Comparison of ENCODE assay signal across 8 mouse cellular contexts in the genomic region with DNA sequence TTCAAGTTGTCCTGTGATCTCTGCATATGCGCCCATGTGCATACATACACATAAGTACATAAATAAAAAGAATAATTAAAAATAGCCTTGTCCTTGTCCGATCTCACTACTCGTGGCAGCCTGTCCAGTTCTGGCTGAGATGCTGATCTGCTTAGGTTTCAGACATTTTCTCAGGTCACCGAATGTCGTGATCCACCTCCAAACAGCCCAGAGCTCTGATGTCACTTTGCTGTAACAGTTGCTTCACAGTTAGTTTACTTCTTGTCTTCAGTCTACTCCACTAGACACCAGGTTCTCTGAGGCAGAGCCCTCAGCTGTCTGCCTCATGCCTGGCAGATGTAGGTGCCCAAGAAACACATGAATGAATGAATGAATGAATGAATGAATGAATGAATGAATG. TPM values are rescaled to one million over a fixed set of nuclear protein-coding genes. Genes with fewer than 3 reads are reported as not detected.
DNase-seq lines count a peak whose midpoint lies in the region; ATAC-seq lines count a peak whose summit lies in the region.

No protein-coding gene starts in this region.

- no peak for DNase-seq in heart, adult 8-10 months (ENCODE audit: low spot score)
- DNase-seq in Muller cell, postnatal 12 days (ENCODE audit: inconsistent ontology term) = peak; percentile 32
- no peak for DNase-seq in midbrain, embryonic 14.5 days
- no peak for DNase-seq in spleen, postnatal 10 days (ENCODE audit: low spot score in 2 of 2)
- no peak for DNase-seq in yolk sac, embryonic 10.5 days (ENCODE audit: low spot score)
- DNase-seq in urinary bladder, adult 2 months (ENCODE audit: low spot score) = no peak

- no peak for ATAC-seq in heart, embryonic 14.5 days (ENCODE audit: insufficient number of reproducible peaks, insufficient read depth, low FRiP score, low read depth)
- no peak for ATAC-seq in hindbrain, embryonic 15.5 days (ENCODE audit: low FRiP score, low read depth)
- ATAC-seq in midbrain, embryonic 14.5 days (ENCODE audit: low FRiP score, low TSS enrichment) = no peak

- peak overlapping the region; percentile 22 to 39 for H3K4me3 ChIP-seq in heart, embryonic 14.5 days (ENCODE audit: control insufficient read depth in 1 of 2, insufficient read depth in 1 of 2, low read depth in 1 of 2, low read length in 2 of 2)
- H3K4me3 ChIP-seq in hindbrain, embryonic 15.5 days = no peak overlapping the region
- H3K4me3 ChIP-seq in midbrain, embryonic 14.5 days (replicated peaks; ENCODE audit: low read depth, low read length) = no peak overlapping the region

- no peaks in the 10 kb centered on the region for H3K27me3 ChIP-seq in heart, embryonic 14.5 days (ENCODE audit: control insufficient read depth, insufficient read depth, low read length)
- H3K27me3 ChIP-seq in hindbrain, embryonic 15.5 days = no peaks in the 10 kb centered on the region
- no peaks in the 10 kb centered on the region for H3K27me3 ChIP-seq in midbrain, embryonic 14.5 days (ENCODE audit: control insufficient read depth, insufficient read depth, low read length)

- peak overlapping the region; percentile 84 to 86 for H3K27ac ChIP-seq in heart, embryonic 14.5 days (replicated peaks in 1 of 2; ENCODE audit: control insufficient read depth in 1 of 2, insufficient read depth in 1 of 2, low read depth in 2 of 2, low read length in 2 of 2)
- H3K27ac ChIP-seq in hindbrain, embryonic 15.5 days (replicated peaks) = no peak overlapping the region
- no peak overlapping the region for H3K27ac ChIP-seq in midbrain, embryonic 14.5 days (replicated peaks; ENCODE audit: low read depth, low read length)

- peak overlapping the region; percentile 64 for H3K9ac ChIP-seq in heart, embryonic 14.5 days (ENCODE audit: low read length)
- no peak overlapping the region for H3K9ac ChIP-seq in hindbrain, embryonic 15.5 days
- no peak overlapping the region for H3K9ac ChIP-seq in midbrain, embryonic 14.5 days (replicated peaks; ENCODE audit: low read length)

- H3K9me3 ChIP-seq in heart, embryonic 14.5 days (ENCODE audit: control insufficient read depth, low read length) = no peaks in the 10 kb centered on the region
- H3K9me3 ChIP-seq in hindbrain, embryonic 15.5 days = no peaks in the 10 kb centered on the region
- H3K9me3 ChIP-seq in midbrain, embryonic 14.5 days (ENCODE audit: control insufficient read depth, low read length) = no peaks in the 10 kb centered on the region

- peak overlapping the region; percentile 71 for H3K4me2 ChIP-seq in heart, embryonic 14.5 days (ENCODE audit: low read length)
- peak overlapping the region; percentile 51 for H3K4me2 ChIP-seq in hindbrain, embryonic 15.5 days
- peak overlapping the region; percentile 38 for H3K4me2 ChIP-seq in midbrain, embryonic 14.5 days (ENCODE audit: low read length)

- peaks cover 13 to 39% of the 10 kb centered on the region in 2 experiments for H3K4me1 ChIP-seq in heart, embryonic 14.5 days (ENCODE audit: control insufficient read depth in 2 of 2, insufficient read depth in 2 of 2, low read length in 2 of 2)
- peaks cover 29% of the 10 kb centered on the region for H3K4me1 ChIP-seq in hindbrain, embryonic 15.5 days (replicated peaks)
- H3K4me1 ChIP-seq in midbrain, embryonic 14.5 days (ENCODE audit: control insufficient read depth, insufficient read depth, low read length) = peaks cover 19% of the 10 kb centered on the region

- WGBS in heart, embryonic 14.5 days = 27% methylated on average over 5 of the region's 5 CpGs
- 71% methylated on average over 5 of the region's 5 CpGs for WGBS in hindbrain, embryonic 15.5 days
- 75% methylated on average over 5 of the region's 5 CpGs for WGBS in midbrain, embryonic 14.5 days

- no peaks in the 10 kb centered on the region for H3K36me3 ChIP-seq in heart, embryonic 14.5 days (ENCODE audit: control insufficient read depth, insufficient read depth, low read length)
- no peaks in the 10 kb centered on the region for H3K36me3 ChIP-seq in hindbrain, embryonic 15.5 days
- no peaks in the 10 kb centered on the region for H3K36me3 ChIP-seq in midbrain, embryonic 14.5 days (ENCODE audit: control insufficient read depth, insufficient read depth, low read length)

RNA-seq across cellular contexts. Expression of gene Ier5l, which starts 9.6 kb away (rescaled TPM):
- 3.5 and 4.2 TPM in 2 replicates for polyA plus RNA-seq in heart, embryonic 14.5 days (2014; fragmentation: Nextera tagmentation; extraction: Ambion mirVana)
- 1 to 10 TPM; 2.4 to 5.0 (median 4.3) TPM for total RNA-seq in heart, adult 8-10 months (2022)
- 2.7 and 2.9 TPM in 2 replicates for polyA plus RNA-seq in hindbrain, embryonic 15.5 days (2015; fragmentation: Nextera tagmentation; extraction: Ambion mirVana)
- polyA plus RNA-seq in midbrain, embryonic 14.5 days (2014; fragmentation: Nextera tagmentation; extraction: Ambion mirVana) = 3.7 and 4.3 TPM in 2 replicates
- polyA plus RNA-seq in urinary bladder, adult 2 months (2012; rRNA removed) = 10.7 and 11.0 TPM in 2 replicates

RNA-seq across cellular contexts. Expression of gene Ptpa, which starts 48.6 kb away (rescaled TPM):
- 42.0 and 61.2 TPM in 2 replicates for polyA plus RNA-seq in heart, embryonic 14.5 days (2014; fragmentation: Nextera tagmentation; extraction: Ambion mirVana)
- total RNA-seq in heart, adult 8-10 months (2022) = 100 to 1,000 TPM in 1 of 4 experiments, 10 to 100 TPM in 3; 74.6 to 100 (median 83.0) TPM
- polyA plus RNA-seq in hindbrain, embryonic 15.5 days (2015; fragmentation: Nextera tagmentation; extraction: Ambion mirVana) = 138 and 150 TPM in 2 replicates
- polyA plus RNA-seq in midbrain, embryonic 14.5 days (2014; fragmentation: Nextera tagmentation; extraction: Ambion mirVana) = 86.7 and 115 TPM in 2 replicates
- 90.0 and 93.9 TPM in 2 replicates for polyA plus RNA-seq in urinary bladder, adult 2 months (2012; rRNA removed)

RNA-seq across cellular contexts. Expression of gene Crat, which starts 48.8 kb away (rescaled TPM):
- 127 and 135 TPM in 2 replicates for polyA plus RNA-seq in heart, embryonic 14.5 days (2014; fragmentation: Nextera tagmentation; extraction: Ambion mirVana)
- total RNA-seq in heart, adult 8-10 months (2022) = 100 to 1,000 TPM; 490 to 636 (median 559) TPM
- 25.7 and 29.5 TPM in 2 replicates for polyA plus RNA-seq in hindbrain, embryonic 15.5 days (2015; fragmentation: Nextera tagmentation; extraction: Ambion mirVana)
- polyA plus RNA-seq in midbrain, embryonic 14.5 days (2014; fragmentation: Nextera tagmentation; extraction: Ambion mirVana) = 22.2 and 24.0 TPM in 2 replicates
- 27.3 and 38.1 TPM in 2 replicates for polyA plus RNA-seq in urinary bladder, adult 2 months (2012; rRNA removed)

Comparison
In these comparisons a context has a peak if more than half of its experiments do, and no peak if none do; other contexts are left out.
1. H3K27ac ChIP-seq: peak in heart, embryonic 14.5 days (2 of 2); none in hindbrain, embryonic 15.5 days (single experiment) and midbrain, embryonic 14.5 days (single experiment).
2. H3K4me3 ChIP-seq: peak in heart, embryonic 14.5 days (2 of 2); none in hindbrain, embryonic 15.5 days (single experiment) and midbrain, embryonic 14.5 days (single experiment).
3. Peak in every context shown above with its lines, with median percentiles within 50 percentile points of each other: H3K4me2 ChIP-seq.